Mouse (Mus musculus) erythroblast, adult 5-6 weeks (primary cell): ENCODE data around the gene Zfp821. TPM values are rescaled to one million over a fixed set of nuclear protein-coding genes. Genes with fewer than 3 reads are reported as not detected.

Experiments used
- ATAC-seq: replicated peaks from 2 replicates; pipeline ENCODE4 v1.8.0; 2016; ENCODE audit warnings: moderate number of reproducible peaks, mild to moderate bottlenecking, moderate TSS enrichment, inconsistent platforms; ENCODE audit not compliant: poor library complexity, low FRiP score, severe bottlenecking
- total RNA-seq, 2 experiments: library from RNA; stranded (forward) in 1 of 2; stranded (reverse) in 1 of 2; fragments of 150-400 nt in 1 of 2; fragments of 200-764, 138-1000 nt in 1 of 2; gene quantifications; 2 replicates each; pipeline versions ENCODE4 v1.2.3 to v1.2.4; 2015 to 2017; ENCODE audit warnings: low replicate concordance in 2 of 2

Zfp821 gene
- total RNA-seq (2015; ENCODE audit: low replicate concordance) (1.7 and 5.9 TPM in 2 replicates), total RNA-seq (2017; ENCODE audit: low replicate concordance) (9.6 and 12.0 TPM in 2 replicates)

DNA sequence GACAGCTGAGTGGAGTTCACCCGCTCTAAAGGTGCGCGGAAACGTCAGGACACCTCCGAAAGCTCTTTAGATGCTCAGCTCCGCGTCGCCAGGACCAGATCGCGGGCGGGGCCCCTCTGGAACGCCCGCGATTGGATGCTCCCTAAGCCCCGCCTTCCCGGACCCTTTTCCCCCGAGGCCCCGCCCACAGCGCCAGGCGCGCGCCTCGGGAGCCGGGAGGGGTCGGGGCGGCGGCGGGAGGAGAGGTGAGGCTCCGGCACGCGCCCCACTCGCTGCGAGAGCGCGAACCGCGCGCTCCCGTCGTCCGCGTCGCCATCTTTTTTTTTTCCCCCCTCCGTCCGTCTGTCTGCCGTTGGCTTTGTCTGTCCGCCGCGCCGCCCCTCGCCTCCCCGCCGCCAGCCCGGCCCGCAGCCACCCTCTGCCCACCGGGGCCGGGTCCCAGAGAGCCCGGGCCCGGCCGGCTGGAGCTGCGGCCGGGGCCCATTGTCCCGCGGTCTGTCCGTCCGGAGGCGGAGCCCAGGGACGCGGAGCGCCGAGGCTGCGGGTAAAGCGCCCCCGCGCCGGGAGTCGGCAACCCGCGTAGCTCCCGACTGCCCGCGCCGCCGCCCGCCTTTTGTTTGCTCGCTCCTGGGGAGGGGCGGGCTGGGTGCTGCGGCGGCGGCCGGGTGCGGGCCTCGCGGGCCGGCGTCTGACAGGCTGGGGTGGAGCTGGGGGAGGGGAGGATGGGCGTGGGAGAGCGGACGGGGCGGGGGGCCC, at the start of gene Zfp821:
Zfp821 (plus strand) TSS at position 227 of the 756 bp plus-strand sequence.
- peak; percentile 88 for ATAC-seq

DNA sequence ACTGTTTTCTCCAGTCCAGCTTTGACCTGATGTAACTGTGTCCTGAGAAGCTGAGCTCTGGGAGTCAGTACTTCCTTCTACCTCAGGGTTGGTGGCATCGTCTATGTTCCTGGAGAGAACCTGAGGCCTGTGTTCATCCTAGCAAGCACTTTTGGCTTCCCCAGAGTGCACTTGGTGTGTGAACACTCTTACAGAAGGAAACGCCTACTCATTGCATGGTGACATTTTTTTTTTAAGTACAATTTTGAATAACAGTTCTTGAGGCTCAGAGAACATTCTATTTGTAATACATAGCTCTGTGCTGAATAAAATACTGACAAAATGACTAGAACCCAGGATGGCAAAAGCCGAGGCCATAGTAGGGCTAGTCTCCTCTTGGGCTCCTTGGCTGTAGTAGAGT, 48.5 kb upstream of the Zfp821 start:
- no peak for ATAC-seq

DNA sequence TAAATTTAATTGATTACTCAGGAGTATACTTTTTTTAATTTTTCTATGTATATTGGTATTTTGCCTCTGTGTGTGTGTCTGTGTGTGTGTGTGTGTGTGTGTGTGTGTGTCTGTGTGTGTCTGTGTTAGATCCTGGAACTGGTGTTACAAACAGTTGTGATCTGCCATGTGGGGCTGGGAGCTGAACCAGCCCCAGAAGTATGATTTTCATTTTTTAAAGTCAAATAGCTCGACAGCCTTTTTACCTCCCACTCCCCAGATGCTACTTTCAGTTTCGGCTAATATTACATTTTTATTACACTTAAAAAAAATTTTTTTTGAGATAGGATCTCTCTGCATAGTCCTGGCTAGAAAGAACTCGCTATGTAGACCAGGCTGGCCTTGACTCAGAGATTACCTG, 43.0 kb upstream of the Zfp821 start:
- no peak for ATAC-seq

DNA sequence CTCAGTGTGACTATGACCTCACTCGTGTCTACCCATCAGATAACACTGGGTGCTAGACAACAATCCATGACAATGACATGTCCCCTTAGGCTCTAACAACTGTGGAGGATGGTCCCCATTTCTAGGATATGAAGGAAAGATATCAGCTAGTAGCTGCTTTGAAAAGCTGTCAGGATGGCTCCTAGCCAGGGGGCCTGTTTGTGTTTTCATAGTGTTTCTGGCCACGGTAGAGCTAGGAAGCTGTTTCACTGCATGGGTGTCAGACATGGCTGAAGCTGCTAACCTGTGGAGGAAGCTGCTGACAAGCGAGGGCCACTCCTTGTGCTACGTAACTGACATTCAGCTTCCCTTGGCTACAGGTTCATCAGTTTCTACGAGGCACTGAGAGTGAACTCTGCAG, 38.7 kb upstream of the Zfp821 start:
- ATAC-seq = no peak

DNA sequence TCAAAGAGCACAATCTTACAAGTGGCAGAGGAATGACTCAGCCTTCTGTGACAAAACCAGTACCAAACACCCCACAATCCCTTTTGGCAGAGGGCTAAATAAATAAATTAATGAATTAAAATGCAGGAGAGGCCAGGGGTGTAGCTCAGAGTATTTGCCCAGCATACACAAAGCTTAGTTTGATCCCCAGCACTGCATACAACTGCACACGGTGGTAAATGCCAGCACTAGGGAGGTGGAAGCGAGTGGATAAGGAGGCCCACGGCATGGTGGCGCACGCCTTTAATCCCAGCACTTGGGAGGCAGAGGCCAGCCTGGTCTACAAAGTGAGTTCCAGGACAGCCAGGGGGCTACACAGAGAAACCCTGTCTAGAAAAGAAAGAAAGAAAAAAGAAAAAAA, 32.7 kb upstream of the Zfp821 start:
- no peak for ATAC-seq

DNA sequence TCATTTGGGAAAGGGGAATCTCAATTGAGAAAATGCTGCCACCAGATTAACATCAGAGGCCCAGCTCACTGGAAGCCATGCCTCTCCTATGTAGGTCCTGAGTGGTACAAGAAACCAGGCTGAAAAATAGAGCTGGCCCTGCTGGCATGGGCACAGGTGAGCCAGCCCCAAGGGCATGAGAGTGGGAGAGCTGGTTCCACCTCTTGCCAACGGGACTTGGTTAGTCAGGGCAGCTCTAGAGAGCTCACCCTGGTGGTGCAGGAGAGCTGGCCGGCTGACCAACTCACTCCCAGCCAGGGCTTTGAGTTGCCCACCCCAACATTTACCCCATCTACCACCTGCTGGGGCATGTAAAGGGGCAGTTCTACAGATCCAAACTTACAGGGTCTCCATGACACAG, 31.8 kb upstream of the Zfp821 start:
- ATAC-seq = no peak

DNA sequence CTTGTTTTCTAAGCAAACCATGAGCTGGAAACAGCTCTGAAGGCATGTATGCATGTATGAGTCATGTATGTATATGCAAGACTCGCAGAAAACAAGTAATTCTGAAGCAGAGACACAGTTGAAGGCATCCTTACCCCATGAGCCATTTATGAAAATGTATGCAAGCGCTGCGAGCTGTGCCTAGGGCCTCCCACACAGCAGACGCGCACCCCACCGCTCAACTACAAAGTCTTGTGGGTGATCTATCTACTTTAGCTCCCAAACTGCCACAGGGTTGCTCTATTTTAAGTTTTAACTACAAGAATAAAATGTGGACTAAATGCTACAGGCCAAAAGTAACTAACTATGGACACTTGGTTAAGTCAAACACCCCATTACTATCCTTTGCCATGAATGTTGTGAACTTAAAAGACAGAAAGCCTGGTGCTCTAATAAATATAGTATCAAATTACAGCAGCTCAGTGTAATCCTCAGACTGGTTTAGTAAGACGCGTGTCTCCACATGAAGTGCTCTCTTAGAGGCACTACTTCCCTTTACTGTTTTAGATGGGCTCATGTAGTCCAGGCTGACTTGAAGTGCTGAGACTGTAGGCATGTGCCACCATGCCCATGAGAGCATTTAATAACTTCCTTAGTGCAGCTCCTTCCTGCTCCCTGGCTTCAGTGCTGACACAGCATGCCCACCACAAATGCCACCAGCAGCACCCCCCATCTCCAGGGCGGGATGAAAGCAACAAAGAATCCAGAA, 29.3 kb upstream of the Zfp821 start:
- ATAC-seq = no peak

DNA sequence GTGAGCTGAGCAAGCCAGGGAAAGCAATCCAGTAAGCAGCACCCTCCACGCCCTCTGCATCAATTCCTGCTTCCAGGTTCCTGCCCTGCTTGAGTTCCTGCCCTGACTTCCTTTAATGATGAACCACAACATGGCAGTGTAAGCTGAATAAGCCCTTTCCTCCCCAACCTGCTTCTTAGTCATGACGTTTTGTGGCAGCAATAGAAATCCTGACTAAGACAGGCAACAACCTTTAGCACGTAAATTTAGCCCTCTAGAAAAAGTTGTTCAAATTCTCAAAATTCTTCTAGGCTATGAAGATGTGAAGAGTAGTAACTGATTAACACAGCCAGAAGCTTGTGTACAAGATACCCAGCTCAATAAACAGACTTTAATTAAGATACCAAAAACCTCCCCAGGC, 23.8 kb upstream of the Zfp821 start:
- ATAC-seq = no peak

DNA sequence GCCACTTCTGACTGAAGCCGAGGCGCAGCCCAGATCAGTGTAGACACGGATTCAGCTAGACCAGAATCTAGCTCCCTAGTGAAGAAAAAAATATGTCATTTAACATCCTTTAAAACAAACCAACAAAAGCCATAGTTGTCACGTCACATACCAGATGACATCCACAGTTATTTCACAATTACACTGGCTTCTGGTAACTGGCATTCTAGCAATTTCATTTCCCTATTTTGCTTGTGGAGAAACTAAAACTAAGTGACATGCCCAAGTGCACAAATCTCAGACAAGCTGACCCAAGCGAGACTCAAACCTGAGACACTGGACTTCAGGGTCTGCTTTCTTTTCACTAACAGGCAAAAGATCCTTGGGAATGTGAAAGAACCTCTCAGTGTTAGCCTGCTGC, 23.2 kb upstream of the Zfp821 start:
- ATAC-seq = no peak

DNA sequence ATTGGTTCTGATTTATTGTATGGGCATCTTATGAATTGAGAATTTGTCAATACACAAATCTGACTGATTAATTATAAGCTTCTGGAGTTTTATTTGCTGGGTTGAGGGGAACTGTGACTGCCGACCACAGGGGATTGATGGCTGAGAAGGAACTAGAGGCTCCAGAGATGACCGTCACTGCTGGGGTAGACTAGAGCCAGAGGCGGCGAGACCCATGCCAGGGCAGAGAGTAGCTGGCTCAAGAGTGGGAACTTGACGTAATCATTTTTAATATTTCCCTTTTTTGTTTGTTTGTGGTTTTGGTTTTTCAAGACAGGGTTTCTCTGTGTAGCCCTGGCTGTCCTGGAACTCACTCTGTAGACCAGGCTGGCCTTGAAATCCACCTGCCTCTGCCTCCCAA, 18.1 kb upstream of the Zfp821 start:
- no peak for ATAC-seq

DNA sequence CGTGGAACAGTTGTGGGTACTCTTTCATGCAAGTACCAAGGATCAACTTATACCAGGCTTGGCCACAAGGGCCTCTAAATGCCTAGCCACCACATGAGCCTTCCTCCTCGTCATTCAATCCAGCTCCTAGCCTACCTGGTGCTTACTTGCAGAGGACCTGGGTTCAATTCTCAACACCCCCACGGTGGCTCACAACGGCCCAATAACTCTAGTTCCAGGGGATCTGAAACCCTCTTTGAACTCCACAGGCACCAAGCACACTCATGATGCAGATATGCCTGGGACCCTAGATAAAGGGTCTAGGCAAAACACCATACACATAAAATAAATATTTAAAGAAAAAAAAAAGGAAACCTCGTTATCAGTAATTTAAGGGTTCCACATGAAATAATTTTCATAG, 13.6 kb upstream of the Zfp821 start:
- ATAC-seq = 0 out of 2 replicates have a peak, but pooled peaks have one; percentile 26

DNA sequence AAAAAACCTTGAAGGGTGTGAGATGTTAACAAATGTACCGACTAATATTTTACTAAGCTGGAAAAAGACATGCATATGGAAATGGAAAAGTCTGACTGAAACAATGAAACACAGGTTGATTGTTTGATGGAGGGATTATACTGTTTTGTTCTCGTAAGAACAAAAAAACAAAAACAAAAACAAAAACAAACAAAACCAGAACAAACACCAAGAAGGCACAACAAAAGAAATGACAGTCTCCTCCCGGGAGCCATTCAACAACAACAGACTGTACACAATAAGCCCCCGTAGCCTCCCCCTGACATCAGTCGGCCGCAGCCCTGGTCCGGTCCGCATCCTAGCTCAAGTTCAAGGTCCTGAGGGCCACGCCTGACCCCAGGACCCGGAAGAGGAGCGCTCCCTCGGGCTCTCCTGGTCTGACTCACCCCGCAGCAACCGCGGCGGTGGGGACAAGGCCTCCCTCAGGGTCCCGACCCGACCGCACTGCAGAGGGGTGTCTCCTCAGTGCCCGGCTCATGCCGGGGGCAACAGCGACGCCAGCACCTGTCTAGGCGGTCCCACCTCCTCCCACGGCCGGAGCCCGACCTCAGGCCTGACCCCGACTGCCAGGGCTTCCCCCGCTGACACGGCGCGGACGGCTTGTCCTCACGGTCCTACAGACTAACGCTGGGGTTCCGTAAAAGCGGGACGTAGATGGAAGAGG, 12.8 kb upstream of the Zfp821 start:
- ATAC-seq = peak; percentile 69

DNA sequence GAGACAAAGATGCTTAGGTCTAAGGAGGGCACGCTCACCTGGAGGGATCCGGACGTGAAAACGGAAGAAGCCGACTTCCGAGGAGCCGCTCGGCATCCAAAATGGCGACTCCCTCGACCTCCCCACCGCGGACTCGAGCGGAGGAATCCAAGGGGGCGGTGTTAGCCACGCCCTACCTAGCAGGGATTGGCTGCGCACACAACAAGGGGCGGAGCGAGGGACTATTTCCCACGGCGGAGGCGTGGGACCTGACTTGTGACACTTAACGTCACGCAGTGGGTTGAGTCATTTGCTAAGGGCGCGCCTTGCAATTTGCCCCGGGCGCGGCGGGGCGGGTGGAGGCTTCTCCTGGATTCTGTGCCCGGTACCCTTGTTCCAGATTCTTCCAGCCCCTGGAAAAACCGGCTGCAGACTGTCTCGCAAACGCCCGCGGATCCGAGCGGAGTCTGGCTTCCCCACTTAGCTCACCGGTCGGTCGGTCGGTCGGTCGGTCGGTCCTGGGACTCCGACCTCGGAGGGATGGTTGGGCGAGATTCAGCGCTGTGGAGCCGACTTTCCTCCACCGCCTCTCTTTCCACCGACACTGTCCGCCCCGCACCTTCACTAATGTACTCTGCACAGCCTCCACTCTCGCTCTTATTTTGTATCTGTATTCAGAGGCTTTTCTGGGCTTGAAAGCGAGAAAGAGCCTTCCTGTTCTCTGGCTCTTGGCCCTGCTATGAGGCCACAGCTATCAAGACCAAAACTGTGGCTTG, 12.0 kb upstream of the Zfp821 start, which contains the start of gene Ist1:
Ist1 (minus strand) TSS at position 115 of the 755 bp plus-strand sequence.
- peak; percentile 93 for ATAC-seq

DNA sequence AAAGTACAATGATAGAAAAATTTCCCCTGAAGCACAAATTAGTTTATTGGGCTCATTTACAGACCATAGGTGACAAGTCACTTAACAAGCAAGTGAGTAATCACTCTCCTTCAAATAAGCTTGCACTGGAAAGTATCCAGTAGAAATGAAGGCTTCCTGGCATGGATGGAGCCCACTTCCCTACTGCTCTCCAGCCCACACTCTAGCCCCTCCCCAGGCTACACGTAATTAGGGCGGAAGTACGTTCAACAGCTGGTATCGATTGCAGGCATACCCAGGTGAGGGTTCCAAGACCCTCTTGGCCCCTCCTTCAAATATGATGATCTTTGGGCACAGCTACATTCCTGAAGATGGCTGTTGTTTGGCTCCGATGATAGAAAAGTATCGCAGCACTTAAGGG, 11.2 kb upstream of the Zfp821 start:
- no peak for ATAC-seq

DNA sequence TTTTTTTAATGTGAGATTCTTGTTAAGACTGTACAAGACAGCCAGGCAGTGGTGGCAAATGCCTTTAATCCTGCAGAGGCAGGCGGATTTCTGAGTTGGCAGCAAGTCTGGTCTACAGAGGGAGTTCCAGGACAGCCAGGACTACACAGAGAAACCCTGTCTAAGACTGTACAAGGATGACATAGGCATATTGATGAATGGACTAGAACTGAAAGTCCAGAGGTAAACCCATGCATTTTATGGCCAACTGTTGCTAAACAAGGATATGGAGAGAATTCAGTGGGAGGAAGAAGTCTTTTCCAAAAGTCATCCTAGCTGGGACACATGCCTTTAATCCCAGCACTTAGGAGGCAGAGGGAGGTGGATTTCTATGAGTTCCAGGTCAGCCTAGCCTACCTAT, 7.6 kb upstream of the Zfp821 start:
- no peak for ATAC-seq

DNA sequence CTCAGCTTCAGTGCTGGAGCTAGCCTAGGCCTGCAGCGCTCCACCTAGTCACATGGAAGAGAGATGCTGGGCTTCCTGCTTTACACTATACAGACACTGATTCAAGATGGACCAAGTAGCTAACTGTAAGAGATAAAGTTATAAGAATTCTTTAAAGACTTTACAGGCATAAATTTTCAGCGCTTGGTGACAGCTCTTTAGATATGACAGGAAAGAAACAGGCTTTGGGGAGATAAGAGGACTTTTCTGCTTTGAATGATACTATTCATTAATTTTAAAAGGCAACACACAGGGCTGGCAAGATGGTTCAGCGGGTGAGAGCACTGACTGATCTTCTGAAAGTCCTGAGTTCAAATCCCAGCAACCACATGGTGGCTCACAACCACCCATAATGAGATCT, 6.9 kb upstream of the Zfp821 start:
- ATAC-seq = no peak

DNA sequence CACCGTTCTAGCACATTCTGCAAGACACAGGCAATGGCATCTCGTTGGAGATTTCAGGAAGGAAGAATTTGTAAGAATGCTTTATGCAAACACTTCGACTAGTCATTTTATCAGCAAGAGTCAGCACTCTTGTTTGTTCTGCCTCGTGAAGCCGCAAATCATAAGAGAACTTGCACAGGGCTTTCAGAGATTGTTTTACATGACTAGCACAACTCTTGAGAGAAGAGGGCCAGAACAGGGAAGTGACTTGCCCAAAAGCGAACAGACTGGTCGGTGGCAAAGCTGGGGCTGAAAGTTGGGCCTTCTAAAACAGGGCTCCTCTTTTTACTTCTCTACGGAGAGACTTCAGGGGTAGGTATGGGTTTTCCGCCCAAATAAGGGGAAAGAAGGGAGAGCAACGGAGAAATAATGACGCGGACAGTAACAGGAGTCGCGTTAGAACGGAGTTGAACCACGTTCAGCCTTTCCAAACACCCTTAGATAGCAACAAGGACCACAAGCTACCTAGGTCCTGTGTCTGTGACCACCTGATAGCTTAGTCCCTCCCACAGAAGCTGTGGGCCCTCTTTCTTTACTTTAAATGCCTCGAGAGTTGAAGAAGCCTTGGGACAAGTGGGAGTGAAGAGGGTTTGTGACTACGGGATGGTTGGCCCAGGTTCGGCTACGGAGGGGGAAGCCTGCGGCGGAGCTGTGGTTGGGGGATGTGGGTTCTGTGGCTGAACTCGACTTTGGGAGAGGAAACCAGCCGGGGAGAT, 604 bp upstream of the Zfp821 start:
- ATAC-seq = peak; percentile 53

DNA sequence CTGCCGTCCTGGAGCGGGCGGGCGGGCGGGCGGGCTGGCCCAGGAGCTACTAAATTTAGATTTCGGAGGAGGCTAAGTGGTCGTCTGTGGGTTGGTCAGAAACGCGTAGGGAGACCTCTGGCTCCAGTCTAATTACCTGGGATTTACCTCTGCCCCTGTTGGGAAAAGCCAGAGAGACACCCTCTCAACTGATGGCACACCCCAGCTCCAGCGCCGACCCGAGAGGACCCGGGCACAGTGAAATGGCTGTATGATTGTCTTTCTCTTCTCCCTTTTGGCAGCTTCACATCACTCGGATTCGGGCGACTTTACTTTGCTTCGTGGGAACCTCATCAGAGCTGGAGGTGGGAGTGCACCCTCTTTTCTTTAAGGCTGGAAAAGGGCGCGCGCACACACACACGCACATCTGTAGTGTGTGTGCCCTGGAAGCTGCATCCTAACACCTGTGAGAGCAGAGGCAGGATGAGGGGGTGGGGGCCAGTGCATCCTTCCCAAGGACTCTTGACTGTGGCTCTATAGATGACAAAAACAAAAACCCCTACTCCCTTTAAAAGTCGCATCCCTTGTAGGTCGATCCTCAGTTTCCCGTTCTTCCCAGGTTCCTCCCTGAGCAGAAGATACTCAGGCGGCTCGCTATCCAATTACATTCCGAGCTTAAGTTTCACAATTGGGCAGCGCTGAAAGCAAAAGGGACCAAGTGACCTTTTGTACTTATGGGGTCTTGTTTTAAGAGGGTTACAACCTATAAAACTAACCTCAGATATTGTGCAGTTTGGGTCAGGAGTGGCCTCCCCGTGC, 929 bp downstream of the Zfp821 start:
- peak; percentile 2; the same call in 1 of the 2 replicates for ATAC-seq
